Comparison of ENCODE assay signal across 22 mouse cellular contexts in genomic region chr6:117990649-117991048, GRCm38 (mm10). TPM values are rescaled to one million over a fixed set of nuclear protein-coding genes. Genes with fewer than 3 reads are reported as not detected.
"Had no signal": no experiment of that assay in that cellular context is flagged by ENCODE, and none has a peak within 500 bp of the region (broad histone marks: within the 10 kb centered on the region; RNA-seq: fewer than 3 reads in every experiment).

No protein-coding gene starts in this region.

- H3K27ac ChIP-seq: gastrocnemius, adult 2 months; heart, embryonic 10.5 days; hindbrain, embryonic 10.5 days; hindbrain, embryonic 12.5 days; hindbrain, embryonic 15.5 days; hindbrain, postnatal 0 days; kidney, embryonic 15.5 days; kidney, postnatal 0 days; limb, embryonic 13.5 days; limb, embryonic 15.5 days had no signal

- ATAC-seq: hindbrain, postnatal 0 days; intestine, embryonic 16.5 days had no signal

- H3K36me3 ChIP-seq: heart, embryonic 10.5 days; heart, embryonic 12.5 days; hindbrain, embryonic 10.5 days; hindbrain, embryonic 12.5 days; hindbrain, embryonic 15.5 days; kidney, embryonic 15.5 days; limb, embryonic 13.5 days; limb, embryonic 15.5 days had no signal

- H3K27me3 ChIP-seq: hindbrain, embryonic 12.5 days; hindbrain, embryonic 15.5 days; kidney, embryonic 15.5 days; limb, embryonic 15.5 days had no signal

- DNase-seq: kidney, adult 11 months; kidney, adult 2 months; kidney, adult 9 months; kidney, postnatal 14 days; kidney, postnatal 36 days; layer of hippocampus, adult 9-11 months; layer of hippocampus, postnatal 36 days; left cerebral cortex, postnatal 4 days had no signal

- H3K4me3 ChIP-seq: gastrocnemius, adult 2 months; heart, embryonic 10.5 days; heart, embryonic 12.5 days; hindbrain, embryonic 10.5 days; hindbrain, embryonic 12.5 days; hindbrain, embryonic 15.5 days; kidney, embryonic 15.5 days; limb, embryonic 13.5 days; limb, embryonic 15.5 days had no signal

- H3K4me2 ChIP-seq: heart, embryonic 12.5 days; hindbrain, embryonic 12.5 days; hindbrain, embryonic 15.5 days; kidney, embryonic 15.5 days; limb, embryonic 13.5 days; limb, embryonic 15.5 days had no signal

- H3K9me3 ChIP-seq: heart, embryonic 10.5 days; heart, embryonic 12.5 days; hindbrain, embryonic 10.5 days; hindbrain, embryonic 12.5 days; hindbrain, embryonic 15.5 days; kidney, embryonic 15.5 days; limb, embryonic 13.5 days; limb, embryonic 15.5 days had no signal

- H3K9ac ChIP-seq: heart, embryonic 12.5 days; hindbrain, embryonic 12.5 days; hindbrain, embryonic 15.5 days; kidney, embryonic 15.5 days; limb, embryonic 13.5 days; limb, embryonic 15.5 days had no signal

- H3K4me1 ChIP-seq: heart, embryonic 12.5 days; hindbrain, embryonic 10.5 days; hindbrain, embryonic 12.5 days; hindbrain, embryonic 15.5 days; kidney, embryonic 15.5 days; limb, embryonic 13.5 days; limb, embryonic 15.5 days had no signal

RNA-seq across cellular contexts. Expression of gene Rasgef1a, which starts 20.6 kb away (rescaled TPM):
- polyA plus RNA-seq: hindbrain, embryonic 10.5 days; limb, embryonic 11.5 days had no signal

RNA-seq across cellular contexts. Expression of gene Fxyd4, which starts 53.2 kb away (rescaled TPM):
- polyA plus RNA-seq: large intestine, adult 2 months had no signal
